Mouse (Mus musculus) liver (tissue): ENCODE measurements around the gene Gm20662.

Source experiments
- DNase-seq: peaks from one replicate; pipeline ENCODE4 v3.0.0-alpha.2; 2020; ENCODE audit warnings: mixed read lengths

Gm20662 gene

GRCm38 (mm10) chr9:108055061-108055460 lies 58.9 kb downstream of the Gm20662 start:
- no peak for DNase-seq

- DNase-seq: no peak
These were observed 59.6 kb downstream of the Gm20662 start for GRCm38 (mm10) chr9:108055661-108056237.

- no peak for DNase-seq
These were observed 60.5 kb downstream of the Gm20662 start for GRCm38 (mm10) chr9:108056361-108057261.

GRCm38 (mm10) chr9:108057262-108057562 lies 61.1 kb downstream of the Gm20662 start:
- DNase-seq: no peak

GRCm38 (mm10) chr9:108058291-108058690 lies 62.1 kb downstream of the Gm20662 start:
- no peak for DNase-seq

GRCm38 (mm10) chr9:108062142-108062541 lies 66.0 kb downstream of the Gm20662 start:
- DNase-seq: no peak

GRCm38 (mm10) chr9:108063361-108063760 lies 67.2 kb downstream of the Gm20662 start:
- no peak for DNase-seq

- DNase-seq: peak; percentile 70
These were observed 69.4 kb downstream of the Gm20662 start for GRCm38 (mm10) chr9:108065491-108066011.

- no peak for DNase-seq
These were observed 71.0 kb downstream of the Gm20662 start for GRCm38 (mm10) chr9:108067199-108067598.

- DNase-seq: peak; percentile 88
These were observed 71.8 kb downstream of the Gm20662 start for GRCm38 (mm10) chr9:108067900-108068299.

GRCm38 (mm10) chr9:108069007-108069406 lies 72.9 kb downstream of the Gm20662 start:
- no peak for DNase-seq

- DNase-seq: no peak
These were observed 73.4 kb downstream of the Gm20662 start for GRCm38 (mm10) chr9:108069529-108069928.

GRCm38 (mm10) chr9:108071801-108072200 lies 75.7 kb downstream of the Gm20662 start:
- DNase-seq: no peak

GRCm38 (mm10) chr9:108072481-108072924 lies 76.4 kb downstream of the Gm20662 start:
- DNase-seq: no peak

- no peak for DNase-seq
These were observed 77.2 kb downstream of the Gm20662 start for GRCm38 (mm10) chr9:108073141-108073930.

- DNase-seq: peak; percentile 93
These were observed 84.0 kb downstream of the Gm20662 start, which contains the start of gene Mst1 for GRCm38 (mm10) chr9:108080168-108080567. Mst1 (plus strand) TSS chr9:108080436.

GRCm38 (mm10) chr9:108082549-108082948 lies 86.4 kb downstream of the Gm20662 start:
- DNase-seq: peak; percentile 83

- peak; percentile 79 for DNase-seq
These were observed 86.9 kb downstream of the Gm20662 start, which contains the start of gene Rnf123 for GRCm38 (mm10) chr9:108082988-108083431. Rnf123 (minus strand) TSS chr9:108083346.

- peak; percentile 74 for DNase-seq
These were observed 87.4 kb downstream of the Gm20662 start for GRCm38 (mm10) chr9:108083561-108083960.

- DNase-seq: no peak
These were observed 89.1 kb downstream of the Gm20662 start for GRCm38 (mm10) chr9:108085261-108085660.

- DNase-seq: no peak
These were observed 94.5 kb downstream of the Gm20662 start for GRCm38 (mm10) chr9:108090611-108091120.

- DNase-seq: no peak
These were observed 97.4 kb downstream of the Gm20662 start for GRCm38 (mm10) chr9:108093586-108093985.
